Mouse (Mus musculus): ENCODE results near the gene Cd47. TPM values are rescaled to one million over a fixed set of nuclear protein-coding genes. Genes with fewer than 3 reads are reported as not detected.

The Cd47 gene
- total and polyA plus RNA-seq, 3 experiments = 102 to 277 (median 142) TPM

DNA sequence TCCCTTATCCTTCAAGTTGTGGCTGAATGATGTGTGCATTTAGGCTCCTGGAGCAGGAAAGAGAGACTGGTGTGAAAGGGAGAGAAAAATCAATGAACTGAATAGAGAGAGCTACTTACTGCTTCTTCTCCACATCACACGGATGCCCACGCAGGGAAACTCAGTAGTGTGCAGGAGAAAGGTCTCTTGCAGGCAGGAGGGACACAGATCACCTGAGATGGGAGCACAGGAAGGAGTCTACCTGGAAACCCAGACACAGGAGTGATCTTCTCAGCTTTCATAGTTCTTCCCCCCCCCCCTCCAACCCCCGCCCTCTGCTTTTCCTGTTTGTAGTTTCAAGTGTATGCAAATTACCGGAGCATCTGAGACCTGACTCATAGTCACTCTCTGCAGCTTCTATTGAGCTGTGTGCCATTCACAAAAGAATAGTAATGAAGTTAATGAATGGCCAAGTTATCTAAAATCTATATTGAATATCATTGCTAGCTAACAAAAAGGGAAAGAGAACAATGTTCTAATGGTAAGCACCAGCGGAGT is 158.6 kb downstream of the Cd47 start (continued):
- TF ChIP-seq POLR2AphosphoS2 (IDR thresholded peaks at IDR 0.05; ENCODE audit: low read depth, low read length) = 0 out of 2 replicates have a peak, but pooled peaks have one; percentile 42
- no peak for TF ChIP-seq GABPA (IDR thresholded peaks at IDR 0.05; ENCODE audit: insufficient replicate concordance, low read depth, low read length)
- TF ChIP-seq EP300 (IDR thresholded peaks at IDR 0.05; ENCODE audit: low read length) = peak; percentile 68
- peak; percentile 45 for TF ChIP-seq ZMIZ1 (IDR thresholded peaks at IDR 0.05; ENCODE audit: low read depth, low read length)
- TF ChIP-seq ZNF384 (IDR thresholded peaks at IDR 0.05; ENCODE audit: low read depth, low read length) = peak; percentile 48; the same call in 1 of the 2 replicates
- TF ChIP-seq ETS1 (conservative IDR thresholded peaks at IDR 0.05; ENCODE audit: low read depth, low read length) = peak; percentile 75; the same call in 1 of the 2 replicates
- 0 out of 2 replicates have a peak, but pooled peaks have one; percentile 27 for TF ChIP-seq MYC (IDR thresholded peaks at IDR 0.05; ENCODE audit: low read depth, low read length)
- TF ChIP-seq NELFE (IDR thresholded peaks at IDR 0.05; ENCODE audit: low read depth, low read length) = peak; percentile 40; the same call in 1 of the 2 replicates
- no peak for TF ChIP-seq RAD21 (IDR thresholded peaks at IDR 0.05; ENCODE audit: low read depth, low read length)
- TF ChIP-seq CHD2 (IDR thresholded peaks at IDR 0.05; ENCODE audit: low read length) = 0 out of 2 replicates have a peak, but pooled peaks have one; percentile 54

DNA sequence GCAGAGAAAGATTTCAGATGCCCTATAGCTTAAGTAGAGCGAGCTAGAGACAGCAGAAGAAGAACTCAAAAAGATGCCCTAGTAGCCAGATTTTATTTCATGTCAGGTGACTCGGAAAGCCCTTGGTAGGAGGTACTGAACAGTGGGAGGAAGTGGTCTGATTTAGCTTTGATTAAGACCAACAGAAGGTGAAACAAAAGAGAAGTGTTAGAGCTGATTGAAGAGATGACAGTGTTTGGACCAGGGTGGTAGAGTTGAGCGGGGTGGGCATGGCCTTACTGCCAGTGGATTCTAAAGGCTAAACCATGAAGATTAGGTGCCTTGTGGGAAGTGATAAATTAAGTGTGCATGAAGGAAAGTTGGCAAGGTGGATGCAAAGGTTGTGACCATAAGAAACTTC is 162.0 kb downstream of the Cd47 start:
- peaks cover 38 to 77% of the 10 kb centered on the region in 2 experiments for H3K4me1 ChIP-seq (ENCODE audit: control insufficient read depth in 1 of 2, insufficient read depth in 2 of 2)
- dilution Hi-C loops (cut with MboI; ENCODE audit: extremely low pct_ligation_motif_present, extremely low pct_unique_long_range_greater_than_20kb, low sequenced_read_pairs) (no loop called here), in situ Hi-C loops (cut with MboI; ENCODE audit: low pct_ligation_motif_present, low pct_unique_long_range_greater_than_20kb, low sequenced_read_pairs) (no loop called here)
- peaks cover 18% of the 10 kb centered on the region for H3K79me2 ChIP-seq (replicated peaks; ENCODE audit: control insufficient read depth, extremely low read depth, insufficient read depth, poor library complexity, severe bottlenecking)
- peaks cover 0 to 7% of the 10 kb centered on the region in 2 experiments for H3K36me3 ChIP-seq (replicated peaks in 1 of 2; ENCODE audit: control insufficient read depth in 1 of 2, insufficient read depth in 1 of 2, low read length in 1 of 2)
- H3K27me3 ChIP-seq (replicated peaks) = no peaks in the 10 kb centered on the region
- no peak overlapping the region for H3K9ac ChIP-seq (ENCODE audit: insufficient read depth, low read depth)
- peak overlapping the region; percentile 7; the same call in 1 of the 2 replicates for H3K27ac ChIP-seq (ENCODE audit: insufficient read depth, low read depth)
- no peak overlapping the region for H3K4me2 ChIP-seq (ENCODE audit: insufficient read depth, low read depth, poor library complexity, severe bottlenecking)
- TF ChIP-seq IRF4 (IDR thresholded peaks at IDR 0.05; ENCODE audit: low read depth, low read length) = no peak
- no peak for TF ChIP-seq SMC3 (IDR thresholded peaks at IDR 0.05; ENCODE audit: low read depth, low read length)
- TF ChIP-seq MAFK (IDR thresholded peaks at IDR 0.05; ENCODE audit: insufficient replicate concordance, low read length) = 0 out of 2 replicates have a peak, but pooled peaks have one; percentile 6
- peak; percentile 38; the same call in 1 of the 2 replicates for TF ChIP-seq BHLHE40 (IDR thresholded peaks at IDR 0.05; ENCODE audit: low read depth, low read length)
- no peak for DNase-seq (ENCODE audit: extremely low read depth)
- H3K9me3 ChIP-seq (replicated peaks; ENCODE audit: low read length) = no peaks in the 10 kb centered on the region
- no peak overlapping the region for H3K4me3 ChIP-seq (replicated peaks in 1 of 3; ENCODE audit: low read depth in 2 of 3, low read length in 2 of 3, poor library complexity in 1 of 3)

DNA sequence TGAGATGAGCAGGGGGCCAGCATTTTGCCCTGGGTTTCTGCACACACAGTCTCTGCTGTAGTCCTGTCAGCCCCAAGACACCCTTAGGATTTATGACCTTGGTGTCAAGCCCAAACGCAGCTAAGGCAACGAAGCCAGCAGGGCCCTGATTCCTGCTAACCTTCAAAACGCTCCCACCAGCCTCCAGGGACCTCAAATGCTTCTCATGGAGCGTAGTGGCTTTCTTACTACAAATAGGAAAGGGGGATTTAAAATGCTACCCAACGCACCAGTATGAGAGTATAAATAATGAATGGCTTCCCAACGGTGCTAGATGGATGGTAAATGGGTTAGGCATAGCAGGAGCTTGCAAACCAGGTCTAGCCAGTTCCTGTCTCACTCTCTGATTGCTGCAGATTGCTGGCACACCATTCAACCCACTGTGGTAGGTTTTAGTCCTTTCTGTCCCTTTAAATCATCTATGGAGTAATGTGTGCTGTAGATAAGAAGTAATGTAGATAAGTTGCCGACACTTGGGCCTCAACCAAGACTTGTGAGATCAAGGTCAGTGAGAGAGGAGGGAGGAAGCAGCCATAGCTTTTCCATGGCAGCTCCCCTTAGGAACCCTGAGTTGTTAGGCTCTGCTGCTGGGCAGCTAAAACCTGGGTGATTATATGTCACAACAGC is 164.1 kb downstream of the Cd47 start:
- H3K79me2 ChIP-seq (replicated peaks; ENCODE audit: control insufficient read depth, extremely low read depth, insufficient read depth, poor library complexity, severe bottlenecking) = peaks cover 7% of the 10 kb centered on the region
- in situ Hi-C loops (cut with MboI; ENCODE audit: low pct_ligation_motif_present, low pct_unique_long_range_greater_than_20kb, low sequenced_read_pairs) = no loop called here
- no peak overlapping the region for H3K4me3 ChIP-seq (replicated peaks in 1 of 3; ENCODE audit: low read depth in 2 of 3, low read length in 2 of 3, poor library complexity in 1 of 3)
- H3K9me3 ChIP-seq (replicated peaks; ENCODE audit: low read length) = no peaks in the 10 kb centered on the region
- H3K9ac ChIP-seq (ENCODE audit: insufficient read depth, low read depth) = peak overlapping the region; percentile 69
- no peaks in the 10 kb centered on the region for H3K27me3 ChIP-seq (replicated peaks)
- peak; percentile 28 for DNase-seq (ENCODE audit: extremely low read depth)
- H3K36me3 ChIP-seq (replicated peaks in 1 of 2; ENCODE audit: control insufficient read depth in 1 of 2, insufficient read depth in 1 of 2, low read length in 1 of 2) = peaks cover 0 to 2% of the 10 kb centered on the region in 2 experiments
- peak overlapping the region; percentile 98 for H3K27ac ChIP-seq (ENCODE audit: insufficient read depth, low read depth)
- dilution Hi-C loops (cut with MboI; ENCODE audit: extremely low pct_ligation_motif_present, extremely low pct_unique_long_range_greater_than_20kb, low sequenced_read_pairs) = no loop called here
- peaks cover 44 to 82% of the 10 kb centered on the region in 2 experiments for H3K4me1 ChIP-seq (ENCODE audit: control insufficient read depth in 1 of 2, insufficient read depth in 2 of 2)
- H3K4me2 ChIP-seq (ENCODE audit: insufficient read depth, low read depth, poor library complexity, severe bottlenecking) = peak overlapping the region; percentile 25
- TF ChIP-seq ZC3H11A (IDR thresholded peaks at IDR 0.05; ENCODE audit: low read depth, low read length) (no peak), POLR2A (IDR thresholded peaks at IDR 0.05; ENCODE audit: low read depth, low read length) (no peak; the same call in 1 of the 2 replicates), GABPA (IDR thresholded peaks at IDR 0.05; ENCODE audit: insufficient replicate concordance, low read depth, low read length) (no peak), SIN3A (IDR thresholded peaks at IDR 0.05; ENCODE audit: low read length) (peak; percentile 67), MAFK (IDR thresholded peaks at IDR 0.05; ENCODE audit: insufficient replicate concordance, low read length) (peak; percentile 12; the same call in 1 of the 2 replicates), TBP (conservative IDR thresholded peaks at IDR 0.05; ENCODE audit: low read depth, low read length) (peak; percentile 50; the same call in 1 of the 2 replicates), ELF1 (IDR thresholded peaks at IDR 0.05; ENCODE audit: low read depth, low read length) (no peak), CTCF (conservative IDR thresholded peaks at IDR 0.05 in 1 of 2, IDR thresholded peaks at IDR 0.05 in 1 of 2; ENCODE audit: low read depth in 2 of 2, low read length in 2 of 2) (no peak), RCOR1 (conservative IDR thresholded peaks at IDR 0.05; ENCODE audit: low read depth, low read length) (no peak), POLR2AphosphoS2 (IDR thresholded peaks at IDR 0.05; ENCODE audit: low read depth, low read length) (no peak), MYC (IDR thresholded peaks at IDR 0.05; ENCODE audit: low read depth, low read length) (no peak; the same call in 1 of the 2 replicates), BHLHE40 (IDR thresholded peaks at IDR 0.05; ENCODE audit: low read depth, low read length) (peak; percentile 38; the same call in 1 of the 2 replicates), EP300 (IDR thresholded peaks at IDR 0.05; ENCODE audit: low read length) (peak; percentile 49), CHD1 (IDR thresholded peaks at IDR 0.05; ENCODE audit: low read depth, low read length) (no peak), NRF1 (IDR thresholded peaks at IDR 0.05; ENCODE audit: low read depth, low read length) (no peak), MAX (IDR thresholded peaks at IDR 0.05; ENCODE audit: low read length) (no peak; the same call in 1 of the 2 replicates), E2F4 (IDR thresholded peaks at IDR 0.05; ENCODE audit: insufficient replicate concordance, low read depth, low read length) (no peak), ZKSCAN1 (IDR thresholded peaks at IDR 0.05; ENCODE audit: borderline replicate concordance, low read depth, low read length) (no peak), MXI1 (IDR thresholded peaks at IDR 0.05; ENCODE audit: low read depth, low read length) (0 out of 2 replicates have a peak, but pooled peaks have one; percentile 21), IRF4 (IDR thresholded peaks at IDR 0.05; ENCODE audit: low read depth, low read length) (peak; percentile 46)
